Mouse (Mus musculus): ENCODE measurements around the gene Robo1. TPM values are rescaled to one million over a fixed set of nuclear protein-coding genes. Genes with fewer than 3 reads are reported as not detected.
A peak's percentile ranks its signal among the peaks of the same experiment; 100 is the strongest.

Robo1 gene
- polyA plus RNA-seq, 1 experiment from 2014 or later = 54.0 TPM

- H3K4me2 ChIP-seq (replicated peaks) = no peak overlapping the region
- no peak for ATAC-seq (replicated peaks)
- no peaks in the 10 kb centered on the region for H3K9me3 ChIP-seq
- no peak overlapping the region for H3K9ac ChIP-seq (replicated peaks)
- H3K27ac ChIP-seq (replicated peaks) = no peak overlapping the region
- H3K4me3 ChIP-seq = no peak overlapping the region
- H3K4me1 ChIP-seq = peaks cover 7% of the 10 kb centered on the region
- WGBS = 96% methylated on average over 4 of the region's 4 CpGs
- no peaks in the 10 kb centered on the region for H3K36me3 ChIP-seq
- no peaks in the 10 kb centered on the region for H3K27me3 ChIP-seq
Measured at GRCm38 (mm10) chr16:72944403-72944802, 636.3 kb downstream of the Robo1 start.

- H3K4me2 ChIP-seq (replicated peaks) = no peak overlapping the region
- no peaks in the 10 kb centered on the region for H3K27me3 ChIP-seq
- no peak overlapping the region for H3K9ac ChIP-seq (replicated peaks)
- H3K36me3 ChIP-seq = no peaks in the 10 kb centered on the region
- peak overlapping the region; percentile 68 for H3K27ac ChIP-seq (replicated peaks)
- ATAC-seq (replicated peaks) = no peak
- 70% methylated on average over 6 of the region's 6 CpGs for WGBS
- no peaks in the 10 kb centered on the region for H3K9me3 ChIP-seq
- H3K4me1 ChIP-seq = no peaks in the 10 kb centered on the region
- H3K4me3 ChIP-seq = no peak overlapping the region
Measured at GRCm38 (mm10) chr16:72951969-72952368, 643.9 kb downstream of the Robo1 start.

- no peak overlapping the region for H3K9ac ChIP-seq (replicated peaks)
- H3K9me3 ChIP-seq = no peaks in the 10 kb centered on the region
- no peaks in the 10 kb centered on the region for H3K27me3 ChIP-seq
- peak; percentile 92 for ATAC-seq (replicated peaks)
- peaks cover 10% of the 10 kb centered on the region for H3K4me1 ChIP-seq
- peak overlapping the region; percentile 34 for H3K27ac ChIP-seq (replicated peaks)
- 27% methylated on average over 11 of the region's 11 CpGs for WGBS
- no peak overlapping the region for H3K4me3 ChIP-seq
- no peak overlapping the region for H3K4me2 ChIP-seq (replicated peaks)
- peaks cover 3% of the 10 kb centered on the region; the same call in 1 of the 2 replicates for H3K36me3 ChIP-seq
Measured at GRCm38 (mm10) chr16:72959018-72959702, 651.1 kb downstream of the Robo1 start.

- Histone ChIP-seq H3K9ac (replicated peaks) (no peak overlapping the region), H3K4me1 (peaks cover 10% of the 10 kb centered on the region), H3K4me2 (replicated peaks) (no peak overlapping the region), H3K36me3 (peaks cover 3% of the 10 kb centered on the region; the same call in 1 of the 2 replicates), H3K27me3 (no peaks in the 10 kb centered on the region), H3K4me3 (no peak overlapping the region), H3K9me3 (no peaks in the 10 kb centered on the region), H3K27ac (replicated peaks) (0 out of 2 replicates have a peak overlapping the region, but pooled peaks have one; percentile 32)
- ATAC-seq (replicated peaks) = peak; percentile 42; the same call in 1 of the 2 replicates
- 61% methylated on average over 6 of the region's 6 CpGs for WGBS
Measured at GRCm38 (mm10) chr16:72959823-72960222, 651.7 kb downstream of the Robo1 start.

GRCm38 (mm10) chr16:72963782-72964181, 655.7 kb downstream of the Robo1 start:
- no peaks in the 10 kb centered on the region for H3K9me3 ChIP-seq
- no peak overlapping the region for H3K27ac ChIP-seq (replicated peaks)
- H3K36me3 ChIP-seq = peaks cover 3% of the 10 kb centered on the region; the same call in 1 of the 2 replicates
- no peak overlapping the region for H3K4me3 ChIP-seq
- ATAC-seq (replicated peaks) = no peak
- no peaks in the 10 kb centered on the region for H3K27me3 ChIP-seq
- peaks cover 17% of the 10 kb centered on the region for H3K4me1 ChIP-seq
- H3K4me2 ChIP-seq (replicated peaks) = no peak overlapping the region
- 99% methylated on average over 3 of the region's 3 CpGs for WGBS
- no peak overlapping the region for H3K9ac ChIP-seq (replicated peaks)

GRCm38 (mm10) chr16:72967509-72967908, 659.4 kb downstream of the Robo1 start:
- Histone ChIP-seq H3K4me1 (peaks cover 17% of the 10 kb centered on the region), H3K4me3 (no peak overlapping the region), H3K36me3 (peaks cover 7% of the 10 kb centered on the region; the same call in 1 of the 2 replicates), H3K4me2 (replicated peaks) (no peak overlapping the region), H3K9ac (replicated peaks) (no peak overlapping the region), H3K9me3 (no peaks in the 10 kb centered on the region), H3K27ac (replicated peaks) (peak overlapping the region; percentile 69), H3K27me3 (no peaks in the 10 kb centered on the region)
- 44% methylated on average over 7 of the region's 7 CpGs for WGBS
- ATAC-seq (replicated peaks) = peak; percentile 61

GRCm38 (mm10) chr16:72969990-72970389, 661.9 kb downstream of the Robo1 start:
- H3K4me3 ChIP-seq = no peak overlapping the region
- H3K36me3 ChIP-seq = 0 out of 2 replicates have a peak, but pooled peaks cover 4% of the 10 kb centered on the region
- no peak overlapping the region for H3K9ac ChIP-seq (replicated peaks)
- no peak for ATAC-seq (replicated peaks)
- no peaks in the 10 kb centered on the region for H3K9me3 ChIP-seq
- H3K4me2 ChIP-seq (replicated peaks) = no peak overlapping the region
- peaks cover 17% of the 10 kb centered on the region for H3K4me1 ChIP-seq
- 77% methylated on average over 7 of the region's 7 CpGs for WGBS
- no peaks in the 10 kb centered on the region for H3K27me3 ChIP-seq
- H3K27ac ChIP-seq (replicated peaks) = peak overlapping the region; percentile 13

- 0 out of 2 replicates have a peak, but pooled peaks cover 9% of the 10 kb centered on the region for H3K4me1 ChIP-seq
- H3K4me2 ChIP-seq (replicated peaks) = no peak overlapping the region
- H3K9ac ChIP-seq (replicated peaks) = no peak overlapping the region
- no peaks in the 10 kb centered on the region for H3K27me3 ChIP-seq
- ATAC-seq (replicated peaks) = no peak
- 78% methylated on average over 6 of the region's 6 CpGs for WGBS
- H3K4me3 ChIP-seq = no peak overlapping the region
- no peak overlapping the region for H3K27ac ChIP-seq (replicated peaks)
- H3K36me3 ChIP-seq = 0 out of 2 replicates have a peak, but pooled peaks cover 4% of the 10 kb centered on the region
- no peaks in the 10 kb centered on the region for H3K9me3 ChIP-seq
Measured at GRCm38 (mm10) chr16:72973685-72974084, 665.6 kb downstream of the Robo1 start.

- Histone ChIP-seq H3K4me1 (0 out of 2 replicates have a peak, but pooled peaks cover 5% of the 10 kb centered on the region), H3K36me3 (0 out of 2 replicates have a peak, but pooled peaks cover 4% of the 10 kb centered on the region), H3K9ac (replicated peaks) (no peak overlapping the region), H3K4me3 (no peak overlapping the region), H3K27me3 (no peaks in the 10 kb centered on the region), H3K4me2 (replicated peaks) (no peak overlapping the region), H3K9me3 (no peaks in the 10 kb centered on the region), H3K27ac (replicated peaks) (no peak overlapping the region)
- ATAC-seq (replicated peaks) = no peak
- WGBS = 79% methylated on average over 4 of the region's 4 CpGs
Measured at GRCm38 (mm10) chr16:72974681-72975080, 666.6 kb downstream of the Robo1 start.

GRCm38 (mm10) chr16:72976849-72977576, 668.9 kb downstream of the Robo1 start:
- 75% methylated on average over 19 of the region's 19 CpGs for WGBS
- Histone ChIP-seq H3K27ac (replicated peaks) (no peak overlapping the region), H3K4me3 (no peak overlapping the region), H3K9ac (replicated peaks) (no peak overlapping the region), H3K27me3 (no peaks in the 10 kb centered on the region), H3K9me3 (no peaks in the 10 kb centered on the region), H3K4me2 (replicated peaks) (no peak overlapping the region), H3K36me3 (0 out of 2 replicates have a peak, but pooled peaks cover under 1% of the 10 kb centered on the region), H3K4me1 (no peaks in the 10 kb centered on the region)
- no peak for ATAC-seq (replicated peaks)

- no peak overlapping the region for H3K4me2 ChIP-seq (replicated peaks)
- H3K9ac ChIP-seq (replicated peaks) = no peak overlapping the region
- peak; percentile 80 for ATAC-seq (replicated peaks)
- no peak overlapping the region for H3K4me3 ChIP-seq
- H3K27ac ChIP-seq (replicated peaks) = no peak overlapping the region
- no peaks in the 10 kb centered on the region for H3K36me3 ChIP-seq
- no peaks in the 10 kb centered on the region for H3K27me3 ChIP-seq
- H3K9me3 ChIP-seq = no peaks in the 10 kb centered on the region
- WGBS = 30% methylated on average over 8 of the region's 8 CpGs
- no peaks in the 10 kb centered on the region for H3K4me1 ChIP-seq
Measured at GRCm38 (mm10) chr16:72979407-72980219, 671.5 kb downstream of the Robo1 start.
